Mouse (Mus musculus) MEL (cell line): Measurements from ENCODE around the gene Serpina5.

Experiments
- BHLHE40 ChIP-seq: IDR thresholded peaks from 2 replicates; pipeline ENCODE4 v1.6.1; 2012; ENCODE audit warnings: low read depth, mild to moderate bottlenecking, inconsistent platforms, low read length, improper control_type of control experiment, borderline replicate concordance
- CHD2 ChIP-seq: IDR thresholded peaks from 2 replicates; pipeline ENCODE4 v1.6.1; 2011; ENCODE audit warnings: low read length, improper control_type of control experiment
- CTCF ChIP-seq, 3 experiments: IDR thresholded peaks in 2 of 3; conservative IDR thresholded peaks in 1 of 3; 2 replicates each; pipeline ENCODE4 v1.5.1; 2011 to 2012; ENCODE audit warnings: low read length in 3 of 3, low read depth in 2 of 3, mild to moderate bottlenecking in 2 of 3, improper control_type of control experiment in 1 of 3, inconsistent platforms in 1 of 3, mixed read lengths in 1 of 3, moderate library complexity in 1 of 3; ENCODE audit not compliant: control insufficient read depth in 1 of 3, insufficient read depth in 1 of 3, poor library complexity in 1 of 3, severe bottlenecking in 1 of 3
- ELF1 ChIP-seq: IDR thresholded peaks from 2 replicates; pipeline ENCODE4 v1.6.1; 2014; ENCODE audit warnings: low read depth, mild to moderate bottlenecking, inconsistent platforms, low read length, improper control_type of control experiment, moderate library complexity
- EP300 ChIP-seq, 2 experiments: IDR thresholded peaks; 2 replicates each; pipeline ENCODE4 v1.6.1; 2011; ENCODE audit warnings: improper control_type of control experiment in 2 of 2, low read length in 2 of 2, low read depth in 1 of 2, mild to moderate bottlenecking in 1 of 2
- ETS1 ChIP-seq: IDR thresholded peaks from 2 replicates; pipeline ENCODE4 v1.6.1; 2012; ENCODE audit warnings: low read depth, mild to moderate bottlenecking, inconsistent platforms, low read length, improper control_type of control experiment, moderate library complexity
- HCFC1 ChIP-seq: IDR thresholded peaks from 2 replicates; pipeline ENCODE4 v1.6.1; 2012; ENCODE audit warnings: low read depth, mild to moderate bottlenecking, inconsistent platforms, low read length, improper control_type of control experiment, moderate library complexity
- MAFK ChIP-seq: IDR thresholded peaks from 2 replicates; pipeline ENCODE4 v1.6.1; 2011; ENCODE audit warnings: low read depth, mild to moderate bottlenecking, low read length, improper control_type of control experiment, borderline replicate concordance
- MEF2A ChIP-seq: IDR thresholded peaks from 2 replicates; pipeline ENCODE4 v1.6.1; 2014; ENCODE audit warnings: low read depth, mild to moderate bottlenecking, inconsistent platforms, low read length, improper control_type of control experiment; ENCODE audit not compliant: poor library complexity, insufficient replicate concordance, severe bottlenecking; ENCODE audit errors: extremely low read depth
- MYC ChIP-seq: IDR thresholded peaks from 2 replicates; pipeline ENCODE4 v1.6.1; 2011; ENCODE audit warnings: low read depth, mild to moderate bottlenecking, low read length, improper control_type of control experiment, moderate library complexity
- POLR2A ChIP-seq, 2 experiments: IDR thresholded peaks; 2 replicates each; pipeline ENCODE4 v1.6.1; 2011 to 2012; ENCODE audit warnings: low read length in 2 of 2, mild to moderate bottlenecking in 2 of 2, control low read depth in 1 of 2, improper control_type of control experiment in 1 of 2, low read depth in 1 of 2, moderate library complexity in 1 of 2; ENCODE audit not compliant: control insufficient read depth in 1 of 2, insufficient read depth in 1 of 2, poor library complexity in 1 of 2
- POLR2AphosphoS2 ChIP-seq: IDR thresholded peaks from 2 replicates; pipeline ENCODE4 v1.6.1; 2011; ENCODE audit warnings: low read length, improper control_type of control experiment
- RAD21 ChIP-seq: IDR thresholded peaks from 2 replicates; pipeline ENCODE4 v1.6.1; 2011; ENCODE audit warnings: mild to moderate bottlenecking, low read depth, low read length, improper control_type of control experiment
- ZNF384 ChIP-seq: IDR thresholded peaks from 2 replicates; pipeline ENCODE4 v1.6.1; 2012; ENCODE audit warnings: low read depth, mild to moderate bottlenecking, inconsistent platforms, low read length, improper control_type of control experiment

- TF ChIP-seq MYC (no peak), POLR2A (IDR thresholded peaks at IDR 0.05; ENCODE audit: control insufficient read depth in 1 of 2, insufficient read depth in 1 of 2, low read depth in 1 of 2, low read length in 2 of 2, poor library complexity in 1 of 2) (no peak), ELF1 (no peak), HCFC1 (no peak), MAFK (no peak), EP300 (IDR thresholded peaks at IDR 0.05; ENCODE audit: low read depth in 1 of 2, low read length in 2 of 2) (no peak), CTCF (IDR thresholded peaks at IDR 0.05 in 2 of 3, conservative IDR thresholded peaks at IDR 0.05 in 1 of 3; ENCODE audit: control insufficient read depth in 1 of 3, insufficient read depth in 1 of 3, low read depth in 2 of 3, low read length in 3 of 3, poor library complexity in 1 of 3, severe bottlenecking in 1 of 3) (no peak), ZNF384 (no peak), BHLHE40 (no peak), ETS1 (no peak), POLR2AphosphoS2 (no peak), MEF2A (no peak), CHD2 (no peak), RAD21 (no peak)
Measured at GRCm38 (mm10) chr12:104071708-104072107, 29.2 kb upstream of the Serpina5 start.
